Mouse (Mus musculus) neural tube, embryonic 11.5 days (tissue): ENCODE data around the gene Adh7. TPM values are rescaled to one million over a fixed set of nuclear protein-coding genes. Genes with fewer than 3 reads are reported as not detected.

Experiments
- ATAC-seq: fragments of 200-750 bp; cut with Nextera tagmentation; 2 replicates; pipeline ENCODE4 v1.8.0; 2017; ENCODE audit warnings: moderate number of reproducible peaks, mild to moderate bottlenecking, moderate TSS enrichment, moderate library complexity; ENCODE audit not compliant: insufficient read depth, low FRiP score, low TSS enrichment
- DNase-seq: peaks from one replicate; pipeline ENCODE4 v3.0.0-alpha.2; 2015; ENCODE audit warnings: low spot score
- H3K27ac ChIP-seq: fragments of 300-500 bp; sonication (generic); 2 replicates; pipeline ENCODE4 v1.5.1; 2014; ENCODE audit warnings: low read depth, mild to moderate bottlenecking, low read length
- H3K27me3 ChIP-seq: fragments of 300-500 bp; sonication (generic); 2 replicates; pipeline ENCODE4 v1.6.1; 2014; ENCODE audit warnings: mild to moderate bottlenecking, low read length, mixed read lengths; ENCODE audit not compliant: control insufficient read depth, insufficient read depth
- H3K36me3 ChIP-seq: fragments of 300-500 bp; sonication (generic); 2 replicates; pipeline ENCODE4 v1.6.1; 2014; ENCODE audit warnings: mild to moderate bottlenecking, low read length, moderate library complexity, mixed read lengths; ENCODE audit not compliant: control insufficient read depth, insufficient read depth
- H3K4me1 ChIP-seq: fragments of 300-500 bp; sonication (generic); 2 replicates; pipeline ENCODE4 v1.6.1; 2014; ENCODE audit warnings: low read length, mixed read lengths; ENCODE audit not compliant: control insufficient read depth, insufficient read depth
- H3K4me2 ChIP-seq: fragments of 300-500 bp; sonication (generic); 2 replicates; pipeline ENCODE4 v1.6.1; 2014; ENCODE audit warnings: low read depth, mild to moderate bottlenecking, moderate library complexity
- H3K4me3 ChIP-seq: fragments of 300-500 bp; sonication (generic); 2 replicates; pipeline ENCODE4 v1.5.1; 2014; ENCODE audit warnings: low read depth, low read length
- H3K9ac ChIP-seq: fragments of 300-500 bp; sonication (generic); 2 replicates; pipeline ENCODE4 v1.6.1; 2014; ENCODE audit warnings: mild to moderate bottlenecking, low read length
- H3K9me3 ChIP-seq: fragments of 300-500 bp; sonication (generic); 2 replicates; pipeline ENCODE4 v1.6.1; 2016; ENCODE audit warnings: low read length; ENCODE audit not compliant: control insufficient read depth
- WGBS: fragments of 180-500 bp; shearing (Covaris S2); extraction: QIAGEN DNeasy Blood & Tissue Kit; methylation state at CpG from one replicate; pipeline ENCODE4 v1.1.7; 2014; 5-methylcytosine and 5-hydroxymethylcytosine counted together
- polyA plus RNA-seq: library from polyadenylated mRNA; unstranded; fragments of >200 nt; fragmentation: Nextera tagmentation; extraction: Ambion mirVana; gene quantifications from 2 replicates; pipeline ENCODE4 v1.2.1, GENCODE M21; 2014

Gene Adh7
- polyA plus RNA-seq: 0.13 TPM in 1 of 2 replicates, not detected in the other

- H3K27ac ChIP-seq: no peak within 1 kb of the TSS
- no peaks in the 10 kb centered on the region for H3K36me3 ChIP-seq
- no peaks in the 10 kb centered on the region for H3K27me3 ChIP-seq
- no peaks in the 10 kb centered on the region for H3K9me3 ChIP-seq
- ATAC-seq: no peak
- H3K9ac ChIP-seq: no peak within 1 kb of the TSS
- no peaks in the 10 kb centered on the region for H3K4me1 ChIP-seq
- no peak for DNase-seq
- H3K4me3 ChIP-seq: no peak within 1 kb of the TSS
- no peak within 1 kb of the TSS for H3K4me2 ChIP-seq
- WGBS: 81% methylated on average over 10 of the region's 10 CpGs
Observed at GRCm38 (mm10) chr3:138217631-138218264, at the start of gene Adh7. Gene Adh7 (plus strand): TSS chr3:138217760.

GRCm38 (mm10) chr3:138173291-138173690 lies 44.3 kb upstream of the Adh7 start:
- H3K27me3 ChIP-seq: no peaks in the 10 kb centered on the region
- ATAC-seq: no peak
- H3K4me1 ChIP-seq: no peaks in the 10 kb centered on the region
- WGBS: 74% methylated on average over 10 of the region's 10 CpGs
- no peak for DNase-seq
- no peaks in the 10 kb centered on the region for H3K36me3 ChIP-seq
- H3K9me3 ChIP-seq: no peaks in the 10 kb centered on the region
- no peak overlapping the region for H3K4me3 ChIP-seq
- H3K27ac ChIP-seq: no peak overlapping the region
- H3K9ac ChIP-seq: no peak overlapping the region
- no peak overlapping the region for H3K4me2 ChIP-seq

- no peaks in the 10 kb centered on the region for H3K36me3 ChIP-seq
- no peaks in the 10 kb centered on the region for H3K27me3 ChIP-seq
- H3K27ac ChIP-seq: no peak overlapping the region
- no peaks in the 10 kb centered on the region for H3K9me3 ChIP-seq
- H3K4me3 ChIP-seq: no peak overlapping the region
- no peak overlapping the region for H3K4me2 ChIP-seq
- DNase-seq: no peak
- H3K9ac ChIP-seq: no peak overlapping the region
- no peak for ATAC-seq
- WGBS: 87% methylated on average over 6 of the region's 6 CpGs
- no peaks in the 10 kb centered on the region for H3K4me1 ChIP-seq
Observed at GRCm38 (mm10) chr3:138175551-138175950, 42.0 kb upstream of the Adh7 start.

- no peak overlapping the region for H3K9ac ChIP-seq
- no peak overlapping the region for H3K4me3 ChIP-seq
- WGBS: 88% methylated on average over 2 of the region's 2 CpGs
- no peak overlapping the region for H3K4me2 ChIP-seq
- DNase-seq (no peak), ATAC-seq (no peak)
- H3K4me1 ChIP-seq: no peaks in the 10 kb centered on the region
- no peak overlapping the region for H3K27ac ChIP-seq
- no peaks in the 10 kb centered on the region for H3K36me3 ChIP-seq
- no peaks in the 10 kb centered on the region for H3K27me3 ChIP-seq
- no peaks in the 10 kb centered on the region for H3K9me3 ChIP-seq
Observed at GRCm38 (mm10) chr3:138182019-138182418, 35.5 kb upstream of the Adh7 start.

GRCm38 (mm10) chr3:138183371-138183770 lies 34.2 kb upstream of the Adh7 start:
- no peak overlapping the region for H3K4me3 ChIP-seq
- WGBS: 92% methylated on average over 7 of the region's 7 CpGs
- ATAC-seq: no peak
- DNase-seq: no peak
- no peaks in the 10 kb centered on the region for H3K36me3 ChIP-seq
- no peak overlapping the region for H3K4me2 ChIP-seq
- no peak overlapping the region for H3K9ac ChIP-seq
- no peaks in the 10 kb centered on the region for H3K4me1 ChIP-seq
- no peaks in the 10 kb centered on the region for H3K9me3 ChIP-seq
- H3K27me3 ChIP-seq: no peaks in the 10 kb centered on the region
- H3K27ac ChIP-seq: no peak overlapping the region

- Histone ChIP-seq H3K9ac (no peak overlapping the region), H3K27ac (no peak overlapping the region), H3K4me3 (no peak overlapping the region), H3K4me2 (no peak overlapping the region), H3K4me1 (no peaks in the 10 kb centered on the region), H3K27me3 (no peaks in the 10 kb centered on the region), H3K36me3 (no peaks in the 10 kb centered on the region), H3K9me3 (no peaks in the 10 kb centered on the region)
- ATAC-seq (no peak), DNase-seq (no peak)
- WGBS: 74% methylated on average over 4 of the region's 4 CpGs
Observed at GRCm38 (mm10) chr3:138185290-138185689, 32.3 kb upstream of the Adh7 start.

GRCm38 (mm10) chr3:138185995-138186930 lies 31.3 kb upstream of the Adh7 start:
- DNase-seq (no peak), ATAC-seq (no peak)
- Histone ChIP-seq H3K9me3 (no peaks in the 10 kb centered on the region), H3K27ac (no peak overlapping the region), H3K27me3 (no peaks in the 10 kb centered on the region), H3K4me2 (no peak overlapping the region), H3K4me1 (no peaks in the 10 kb centered on the region), H3K4me3 (no peak overlapping the region), H3K36me3 (no peaks in the 10 kb centered on the region), H3K9ac (no peak overlapping the region)
- 88% methylated on average over 26 of the region's 26 CpGs for WGBS

GRCm38 (mm10) chr3:138192260-138192659 lies 25.3 kb upstream of the Adh7 start:
- H3K9me3 ChIP-seq: no peaks in the 10 kb centered on the region
- no peak overlapping the region for H3K4me3 ChIP-seq
- no peak overlapping the region for H3K4me2 ChIP-seq
- no peaks in the 10 kb centered on the region for H3K27me3 ChIP-seq
- H3K27ac ChIP-seq: no peak overlapping the region
- no peaks in the 10 kb centered on the region for H3K4me1 ChIP-seq
- no peak for DNase-seq
- 89% methylated on average over 7 of the region's 7 CpGs for WGBS
- ATAC-seq: no peak
- no peaks in the 10 kb centered on the region for H3K36me3 ChIP-seq
- no peak overlapping the region for H3K9ac ChIP-seq
